Mouse (Mus musculus) midbrain, embryonic 15.5 days (tissue): ENCODE results near the gene Ezh1. TPM values are rescaled to one million over a fixed set of nuclear protein-coding genes. Genes with fewer than 3 reads are reported as not detected.
A peak's percentile ranks its signal among the peaks of the same experiment; 100 is the strongest.

ENCODE experiments used
- ATAC-seq: fragments of 200-750 bp; cut with Nextera tagmentation; replicated peaks from 2 replicates; pipeline ENCODE4 v1.8.0; 2017; ENCODE audit warnings: moderate TSS enrichment
- H3K27ac ChIP-seq: fragments of 300-500 bp; sonication (generic); 2 replicates; pipeline ENCODE4 v1.5.1; 2015; ENCODE audit warnings: mild to moderate bottlenecking, inconsistent platforms
- H3K27me3 ChIP-seq: fragments of 300-500 bp; sonication (generic); replicated peaks from 2 replicates; pipeline ENCODE4 v1.6.1; 2015; ENCODE audit warnings: inconsistent platforms
- H3K36me3 ChIP-seq: fragments of 300-500 bp; sonication (generic); replicated peaks from 2 replicates; pipeline ENCODE4 v1.6.1; 2015; ENCODE audit warnings: inconsistent platforms
- H3K4me1 ChIP-seq: fragments of 300-500 bp; sonication (generic); 2 replicates; pipeline ENCODE4 v1.6.1; 2015; ENCODE audit warnings: inconsistent platforms
- H3K4me2 ChIP-seq: fragments of 300-500 bp; sonication (generic); 2 replicates; pipeline ENCODE4 v1.6.1; 2015; ENCODE audit warnings: inconsistent platforms, mild to moderate bottlenecking, moderate library complexity
- H3K4me3 ChIP-seq: fragments of 300-500 bp; sonication (generic); 2 replicates; pipeline ENCODE4 v1.5.1; 2015; ENCODE audit warnings: mild to moderate bottlenecking, inconsistent platforms
- H3K9ac ChIP-seq: fragments of 300-500 bp; sonication (generic); 2 replicates; pipeline ENCODE4 v1.6.1; 2015; ENCODE audit warnings: mild to moderate bottlenecking, inconsistent platforms
- H3K9me3 ChIP-seq: fragments of 300-500 bp; sonication (generic); 2 replicates; pipeline ENCODE4 v1.6.1; 2016; ENCODE audit warnings: inconsistent platforms
- WGBS: fragments of 180-500 bp; shearing (Covaris S2); methylation state at CpG from one replicate; pipeline ENCODE4 v1.1.7; 2015; ENCODE audit warnings: mixed read lengths; 5-methylcytosine and 5-hydroxymethylcytosine counted together
- polyA plus RNA-seq: library from polyadenylated mRNA; unstranded; fragments of >200 nt; fragmentation: Nextera tagmentation; extraction: Ambion mirVana; gene quantifications from 2 replicates; pipeline ENCODE4 v1.2.1, GENCODE M21; 2015

The Ezh1 gene
- polyA plus RNA-seq, 1 experiment from 2014 or later: 30.7 TPM

- Histone ChIP-seq H3K4me1 (peaks cover 31% of the 10 kb centered on the region), H3K27me3 (peaks cover 31% of the 10 kb centered on the region), H3K4me3 (no peak overlapping the region), H3K9ac (no peak overlapping the region), H3K4me2 (no peak overlapping the region), H3K36me3 (no peaks in the 10 kb centered on the region), H3K9me3 (no peaks in the 10 kb centered on the region), H3K27ac (no peak overlapping the region)
- 42% methylated on average over 6 of the region's 6 CpGs for WGBS
- ATAC-seq: 0 out of 2 replicates have a peak, but pooled peaks have one; percentile 30
These were observed 33.0 kb upstream of the Ezh1 start for GRCm38 (mm10) chr11:101259261-101259712.

GRCm38 (mm10) chr11:101255826-101256775, 29.8 kb upstream of the Ezh1 start:
- Histone ChIP-seq H3K4me3 (no peak overlapping the region), H3K27ac (no peak overlapping the region), H3K9me3 (no peaks in the 10 kb centered on the region), H3K27me3 (0 out of 2 replicates have a peak, but pooled peaks cover 3% of the 10 kb centered on the region), H3K36me3 (no peaks in the 10 kb centered on the region), H3K9ac (no peak overlapping the region), H3K4me1 (peaks cover 33% of the 10 kb centered on the region), H3K4me2 (no peak overlapping the region)
- ATAC-seq: no peak
- 93% methylated on average over 13 of the region's 13 CpGs for WGBS

GRCm38 (mm10) chr11:101253613-101254389, 27.5 kb upstream of the Ezh1 start, which contains the start of gene Vps25:
Gene Vps25, plus strand, starts transcription at chr11:101253707.
- H3K36me3 ChIP-seq: no peaks in the 10 kb centered on the region
- peak within 1 kb of the TSS; percentile 74 for H3K4me3 ChIP-seq
- no peaks in the 10 kb centered on the region for H3K27me3 ChIP-seq
- H3K9me3 ChIP-seq: no peaks in the 10 kb centered on the region
- ATAC-seq: peak; percentile 89
- WGBS: 0% methylated on average over 40 of the region's 40 CpGs
- H3K4me2 ChIP-seq: peak within 1 kb of the TSS; percentile 93
- peaks cover 18% of the 10 kb centered on the region for H3K4me1 ChIP-seq
- peak within 1 kb of the TSS; percentile 82 for H3K9ac ChIP-seq
- H3K27ac ChIP-seq: peak within 1 kb of the TSS; percentile 89

- Histone ChIP-seq H3K9ac (peak overlapping the region; percentile 82), H3K4me1 (peaks cover 18% of the 10 kb centered on the region), H3K27me3 (peaks cover under 1% of the 10 kb centered on the region; the same call in 1 of the 2 replicates), H3K27ac (peak overlapping the region; percentile 89), H3K36me3 (no peaks in the 10 kb centered on the region), H3K9me3 (no peaks in the 10 kb centered on the region), H3K4me2 (peak overlapping the region; percentile 93), H3K4me3 (peak overlapping the region; percentile 74)
- 9% methylated on average over 7 of the region's 7 CpGs for WGBS
- no peak for ATAC-seq
These were observed 26.7 kb upstream of the Ezh1 start for GRCm38 (mm10) chr11:101252941-101253340.

- H3K36me3 ChIP-seq: no peaks in the 10 kb centered on the region
- no peak overlapping the region for H3K27ac ChIP-seq
- 75% methylated on average over 2 of the region's 2 CpGs for WGBS
- no peak for ATAC-seq
- no peaks in the 10 kb centered on the region for H3K9me3 ChIP-seq
- no peak overlapping the region for H3K4me2 ChIP-seq
- peaks cover 11% of the 10 kb centered on the region for H3K27me3 ChIP-seq
- no peak overlapping the region for H3K9ac ChIP-seq
- H3K4me3 ChIP-seq: no peak overlapping the region
- H3K4me1 ChIP-seq: peaks cover 29% of the 10 kb centered on the region
These were observed 24.8 kb upstream of the Ezh1 start for GRCm38 (mm10) chr11:101251031-101251430.

GRCm38 (mm10) chr11:101248258-101248994, 22.2 kb upstream of the Ezh1 start:
- peaks cover 27% of the 10 kb centered on the region for H3K27me3 ChIP-seq
- 41% methylated on average over 14 of the region's 14 CpGs for WGBS
- H3K9ac ChIP-seq: no peak overlapping the region
- H3K4me3 ChIP-seq: no peak overlapping the region
- no peak overlapping the region for H3K4me2 ChIP-seq
- H3K36me3 ChIP-seq: no peaks in the 10 kb centered on the region
- no peak overlapping the region for H3K27ac ChIP-seq
- peaks cover 24% of the 10 kb centered on the region for H3K4me1 ChIP-seq
- ATAC-seq: no peak
- H3K9me3 ChIP-seq: no peaks in the 10 kb centered on the region

GRCm38 (mm10) chr11:101247521-101248030, 21.3 kb upstream of the Ezh1 start:
- no peaks in the 10 kb centered on the region for H3K36me3 ChIP-seq
- peaks cover 27% of the 10 kb centered on the region for H3K27me3 ChIP-seq
- H3K27ac ChIP-seq: no peak overlapping the region
- peak overlapping the region; percentile 78; the same call in 1 of the 2 replicates for H3K4me2 ChIP-seq
- 77% methylated on average over 6 of the region's 6 CpGs for WGBS
- no peak overlapping the region; the same call in 1 of the 2 replicates for H3K4me3 ChIP-seq
- no peaks in the 10 kb centered on the region for H3K9me3 ChIP-seq
- H3K9ac ChIP-seq: no peak overlapping the region
- ATAC-seq: no peak
- peaks cover 17% of the 10 kb centered on the region for H3K4me1 ChIP-seq

- peaks cover 16% of the 10 kb centered on the region for H3K4me1 ChIP-seq
- H3K36me3 ChIP-seq: no peaks in the 10 kb centered on the region
- no peaks in the 10 kb centered on the region for H3K9me3 ChIP-seq
- ATAC-seq: no peak
- H3K27me3 ChIP-seq: peaks cover 27% of the 10 kb centered on the region
- H3K4me2 ChIP-seq: peak overlapping the region; percentile 78
- no peak overlapping the region for H3K27ac ChIP-seq
- H3K4me3 ChIP-seq: peak overlapping the region; percentile 52
- peak overlapping the region; percentile 64 for H3K9ac ChIP-seq
- 1% methylated on average over 7 of the region's 7 CpGs for WGBS
These were observed 20.4 kb upstream of the Ezh1 start for GRCm38 (mm10) chr11:101246702-101247012.

- Histone ChIP-seq H3K4me2 (peak within 1 kb of the TSS; percentile 78), H3K4me1 (peaks cover 16% of the 10 kb centered on the region), H3K9me3 (no peaks in the 10 kb centered on the region), H3K27ac (0 out of 2 replicates have a peak within 1 kb of the TSS, but pooled peaks have one; percentile 3), H3K27me3 (peaks cover 27% of the 10 kb centered on the region), H3K9ac (peak within 1 kb of the TSS; percentile 64), H3K36me3 (no peaks in the 10 kb centered on the region), H3K4me3 (peak within 1 kb of the TSS; percentile 52)
- under 1% methylated on average over 61 of the region's 63 CpGs for WGBS
- ATAC-seq: peak; percentile 73; the same call in 1 of the 2 replicates
These were observed 19.8 kb upstream of the Ezh1 start, which contains the start of gene Ramp2 for GRCm38 (mm10) chr11:101245855-101246701. Gene Ramp2, plus strand, starts transcription at chr11:101246028.

- H3K4me2 ChIP-seq: no peak overlapping the region
- peaks cover 16% of the 10 kb centered on the region for H3K4me1 ChIP-seq
- no peaks in the 10 kb centered on the region for H3K9me3 ChIP-seq
- WGBS: 59% methylated on average over 4 of the region's 4 CpGs
- no peaks in the 10 kb centered on the region for H3K36me3 ChIP-seq
- H3K4me3 ChIP-seq: no peak overlapping the region
- H3K9ac ChIP-seq: no peak overlapping the region
- no peak for ATAC-seq
- H3K27ac ChIP-seq: no peak overlapping the region
- H3K27me3 ChIP-seq: peaks cover 27% of the 10 kb centered on the region
These were observed 18.8 kb upstream of the Ezh1 start for GRCm38 (mm10) chr11:101245071-101245470.
